Mouse (Mus musculus) intestine, embryonic 16.5 days (tissue): Measurements from ENCODE around the gene Hydin. TPM values are rescaled to one million over a fixed set of nuclear protein-coding genes. Genes with fewer than 3 reads are reported as not detected.

ENCODE experiments used
- ATAC-seq: fragments of 200-750 bp; cut with Nextera tagmentation; 2 replicates; pipeline ENCODE4 v1.8.0; 2017; ENCODE audit warnings: moderate TSS enrichment, moderate library complexity
- H3K27ac ChIP-seq: fragments of 300-500 bp; sonication (generic); 2 replicates; pipeline ENCODE4 v1.5.1; 2014; ENCODE audit warnings: mild to moderate bottlenecking, low read length
- H3K27me3 ChIP-seq: fragments of 300-500 bp; sonication (generic); replicated peaks from 2 replicates; pipeline ENCODE4 v1.6.1; 2014; ENCODE audit warnings: low read length, control low read depth, mixed read lengths; ENCODE audit not compliant: control insufficient read depth, insufficient read depth
- H3K36me3 ChIP-seq: fragments of 300-500 bp; sonication (generic); 2 replicates; pipeline ENCODE4 v1.6.1; 2014; ENCODE audit warnings: low read length, control low read depth; ENCODE audit not compliant: control insufficient read depth, insufficient read depth
- H3K4me1 ChIP-seq: fragments of 300-500 bp; sonication (generic); 2 replicates; pipeline ENCODE4 v1.6.1; 2014; ENCODE audit warnings: low read length, control low read depth, mixed read lengths; ENCODE audit not compliant: control insufficient read depth, insufficient read depth
- H3K4me2 ChIP-seq: fragments of 300-500 bp; sonication (generic); 2 replicates; pipeline ENCODE4 v1.6.1; 2014; ENCODE audit warnings: low read depth, low read length, control low read depth
- H3K4me3 ChIP-seq: fragments of 300-500 bp; sonication (generic); 2 replicates; pipeline ENCODE4 v1.5.1; 2014; ENCODE audit warnings: mild to moderate bottlenecking, low read length
- H3K9ac ChIP-seq: fragments of 300-500 bp; sonication (generic); 2 replicates; pipeline ENCODE4 v1.6.1; 2014; ENCODE audit warnings: low read depth, low read length
- H3K9me3 ChIP-seq: fragments of 300-500 bp; sonication (generic); 2 replicates; pipeline ENCODE4 v1.6.1; 2016; ENCODE audit warnings: low read length, control low read depth; ENCODE audit not compliant: control insufficient read depth
- WGBS: fragments of 180-500 bp; shearing (Covaris S2); extraction: QIAGEN DNeasy Blood & Tissue Kit; methylation state at CpG from one replicate; pipeline ENCODE4 v1.1.7; 2014; 5-methylcytosine and 5-hydroxymethylcytosine counted together
- polyA plus RNA-seq: library from polyadenylated mRNA; unstranded; fragments of >200 nt; fragmentation: Nextera tagmentation; extraction: Ambion mirVana; gene quantifications from 2 replicates; pipeline ENCODE4 v1.2.1, GENCODE M21; 2015

Gene Hydin
- polyA plus RNA-seq, 1 experiment from 2014 or later = 0.06 TPM

DNA sequence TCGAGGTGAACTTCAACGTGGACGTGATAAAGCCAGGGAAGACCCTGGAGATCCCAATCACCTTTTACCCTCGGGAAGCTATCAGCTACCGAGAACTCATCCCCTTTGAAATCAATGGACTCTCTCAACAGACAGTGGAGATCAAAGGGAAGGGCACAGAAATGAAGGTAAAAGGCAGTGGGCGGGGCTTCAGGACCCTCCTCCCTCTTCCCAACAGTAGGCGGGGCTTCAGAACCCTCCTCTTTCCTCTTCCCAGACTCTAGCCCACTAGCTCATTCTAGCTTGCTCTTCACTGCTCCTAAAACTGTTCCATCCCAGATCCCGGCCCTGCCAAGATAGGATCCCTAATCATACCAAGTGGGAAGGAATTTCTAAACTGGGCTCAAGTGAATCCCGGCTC is 325.9 kb downstream of the Hydin start:
- Histone ChIP-seq H3K4me1 (no peaks in the 10 kb centered on the region), H3K36me3 (no peaks in the 10 kb centered on the region), H3K27ac (no peak overlapping the region), H3K4me3 (no peak overlapping the region), H3K9ac (no peak overlapping the region), H3K27me3 (no peaks in the 10 kb centered on the region), H3K9me3 (no peaks in the 10 kb centered on the region), H3K4me2 (no peak overlapping the region)
- ATAC-seq = no peak
- 81% methylated on average over 9 of the region's 9 CpGs for WGBS

DNA sequence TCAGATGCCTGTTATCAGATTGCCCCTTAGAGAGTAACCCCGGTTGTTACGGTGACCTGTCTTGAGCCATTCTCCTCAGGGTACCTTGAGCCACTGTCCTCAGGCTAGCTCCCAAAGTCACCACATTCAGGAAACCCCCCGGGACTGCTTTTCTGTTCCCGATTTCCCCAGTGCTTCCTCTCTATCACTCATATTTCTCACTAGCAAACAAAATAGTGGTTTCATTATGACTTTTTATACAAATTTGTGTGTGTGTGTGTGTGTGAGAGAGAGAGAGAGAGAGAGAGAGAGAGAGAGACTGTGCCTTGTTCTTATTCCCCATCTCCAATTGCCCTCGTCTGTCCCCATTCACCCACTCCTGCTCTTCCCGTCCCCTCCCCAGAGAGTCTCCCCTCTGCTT is 327.4 kb downstream of the Hydin start:
- no peak overlapping the region for H3K9ac ChIP-seq
- no peak overlapping the region for H3K4me3 ChIP-seq
- H3K27me3 ChIP-seq = no peaks in the 10 kb centered on the region
- WGBS = 73% methylated on average over 6 of the region's 6 CpGs
- H3K4me2 ChIP-seq = no peak overlapping the region
- H3K27ac ChIP-seq = no peak overlapping the region
- no peak for ATAC-seq
- H3K36me3 ChIP-seq = no peaks in the 10 kb centered on the region
- no peaks in the 10 kb centered on the region for H3K9me3 ChIP-seq
- H3K4me1 ChIP-seq = no peaks in the 10 kb centered on the region

DNA sequence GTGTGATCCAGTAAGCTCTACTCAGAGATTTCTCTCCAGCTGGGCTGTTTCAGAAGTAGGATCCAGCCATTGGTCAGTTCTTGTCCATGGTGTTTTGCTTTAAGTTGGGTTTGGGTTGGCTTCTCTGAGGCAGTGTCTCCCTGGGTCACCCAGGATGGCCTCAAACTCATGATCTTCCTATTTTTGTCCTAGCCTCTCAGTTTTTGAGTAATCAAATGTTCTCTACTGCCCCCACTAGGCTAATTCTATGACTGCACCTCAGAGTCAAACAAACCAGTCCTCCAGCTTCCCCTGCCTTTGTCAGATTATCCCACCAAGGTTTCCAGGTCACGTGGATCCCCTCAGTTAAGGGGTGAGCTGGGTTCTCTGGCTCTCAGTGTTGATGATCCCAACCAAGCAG is 337.8 kb downstream of the Hydin start:
- Histone ChIP-seq H3K4me3 (no peak overlapping the region), H3K9me3 (no peaks in the 10 kb centered on the region), H3K4me2 (no peak overlapping the region), H3K27ac (no peak overlapping the region), H3K27me3 (no peaks in the 10 kb centered on the region), H3K36me3 (no peaks in the 10 kb centered on the region), H3K4me1 (no peaks in the 10 kb centered on the region), H3K9ac (no peak overlapping the region)
- no peak for ATAC-seq
- WGBS = 4% methylated on average over 1 of the region's 1 CpGs

DNA sequence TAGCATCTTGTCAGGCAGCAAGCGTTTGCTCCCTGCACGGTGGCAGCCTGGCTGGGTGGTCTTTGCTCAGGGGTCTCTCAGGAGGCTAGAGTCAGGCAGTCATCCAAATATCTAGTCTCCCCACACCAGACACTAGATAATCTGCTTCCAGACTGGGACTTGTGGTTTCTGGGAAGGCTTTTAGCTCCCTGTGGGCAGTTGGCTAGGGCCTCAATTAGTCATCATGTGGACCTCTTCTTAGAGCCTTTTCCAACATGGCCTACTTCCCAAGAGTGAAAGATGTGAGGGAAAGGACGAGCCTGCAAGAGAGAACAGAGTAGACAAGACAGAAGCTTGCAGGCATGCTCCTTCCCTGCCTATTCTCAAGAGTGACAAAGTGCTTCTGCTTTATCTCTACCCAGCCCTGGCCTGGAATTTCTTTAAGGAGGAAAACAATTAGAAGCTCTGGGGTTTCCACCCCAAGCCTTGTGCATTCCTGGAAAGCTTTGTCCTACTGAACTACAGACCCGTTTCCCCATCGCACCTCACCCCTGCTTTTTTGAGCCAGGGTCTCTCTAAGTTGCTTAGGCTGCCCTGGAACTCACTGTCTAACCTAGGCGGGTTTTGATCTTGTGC is 338.7 kb downstream of the Hydin start:
- 51% methylated on average over 6 of the region's 6 CpGs for WGBS
- H3K4me3 ChIP-seq = no peak overlapping the region
- H3K27ac ChIP-seq = no peak overlapping the region
- no peaks in the 10 kb centered on the region for H3K9me3 ChIP-seq
- H3K27me3 ChIP-seq = no peaks in the 10 kb centered on the region
- H3K4me1 ChIP-seq = no peaks in the 10 kb centered on the region
- no peak for ATAC-seq
- H3K36me3 ChIP-seq = no peaks in the 10 kb centered on the region
- no peak overlapping the region for H3K4me2 ChIP-seq
- no peak overlapping the region for H3K9ac ChIP-seq

- Histone ChIP-seq H3K4me1 (peaks cover 16% of the 10 kb centered on the region), H3K27ac (no peak overlapping the region), H3K9me3 (no peaks in the 10 kb centered on the region), H3K4me2 (no peak overlapping the region), H3K36me3 (no peaks in the 10 kb centered on the region), H3K4me3 (no peak overlapping the region), H3K27me3 (no peaks in the 10 kb centered on the region), H3K9ac (no peak overlapping the region)
- 67% methylated on average over 3 of the region's 3 CpGs for WGBS
- no peak for ATAC-seq
Measured at GRCm38 (mm10) chr8:110615730-110616129, 349.0 kb downstream of the Hydin start.

GRCm38 (mm10) chr8:110617801-110618358 is 351.1 kb downstream of the Hydin start:
- 21% methylated on average over 14 of the region's 14 CpGs for whole genome bisulfite sequencing
- Histone ChIP-seq H3K36me3 (no peaks in the 10 kb centered on the region), H3K27me3 (no peaks in the 10 kb centered on the region), H3K4me3 (peak overlapping the region; percentile 91), H3K4me1 (peaks cover 16% of the 10 kb centered on the region), H3K9ac (peak overlapping the region; percentile 42), H3K4me2 (peak overlapping the region; percentile 79), H3K9me3 (no peaks in the 10 kb centered on the region), H3K27ac (no peak overlapping the region)
- peak; percentile 20; the same call in 1 of the 2 replicates for ATAC-seq

DNA sequence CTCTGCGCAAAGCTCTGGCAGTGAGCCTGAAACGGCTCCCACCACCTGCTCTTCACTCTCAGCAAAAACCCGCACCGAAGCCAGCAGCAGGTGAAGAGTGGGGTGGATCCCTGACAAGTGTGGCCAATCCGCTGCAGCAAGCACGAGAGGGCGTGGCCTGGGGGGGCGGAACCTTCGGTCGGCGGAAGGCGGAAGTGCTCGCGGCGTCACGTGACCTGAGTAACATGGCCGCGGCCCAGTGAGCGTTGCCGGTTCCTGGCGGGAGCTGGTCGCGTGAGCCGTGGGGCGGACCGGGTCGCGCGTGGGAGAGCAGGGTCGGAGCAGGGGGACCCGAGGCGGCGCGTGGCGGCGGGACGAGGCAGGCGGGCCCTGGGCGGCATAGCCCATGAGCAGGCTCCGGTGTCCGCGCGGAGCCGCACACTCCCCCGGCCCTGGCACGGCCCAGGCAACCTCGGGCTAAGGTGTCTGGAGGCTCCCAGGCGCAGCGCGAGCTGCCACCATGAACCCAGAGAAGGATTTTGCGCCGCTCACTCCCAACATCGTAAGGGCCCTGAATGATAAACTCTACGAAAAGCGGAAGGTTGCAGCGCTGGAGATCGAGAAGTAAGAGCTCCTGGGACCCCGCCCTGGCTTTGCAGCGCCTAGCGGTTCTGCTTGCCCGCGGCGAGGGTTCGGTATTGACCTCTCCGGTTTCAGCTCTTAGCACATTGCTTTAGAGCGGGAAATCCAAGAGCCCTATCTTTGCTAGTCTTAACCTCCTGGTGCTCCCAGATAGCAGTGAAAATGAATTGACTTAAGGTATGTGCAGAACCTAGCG is 351.8 kb downstream of the Hydin start, which contains the start of gene Vac14:
Gene Vac14, plus strand, starts transcription at position 195 of the 817 bp plus-strand sequence.
- peak; percentile 98 for ATAC-seq
- H3K4me3 ChIP-seq = peak within 1 kb of the TSS; percentile 91
- H3K36me3 ChIP-seq = no peaks in the 10 kb centered on the region
- H3K27me3 ChIP-seq = no peaks in the 10 kb centered on the region
- H3K27ac ChIP-seq = 0 out of 2 replicates have a peak within 1 kb of the TSS, but pooled peaks have one; percentile 36
- H3K9me3 ChIP-seq = no peaks in the 10 kb centered on the region
- H3K9ac ChIP-seq = peak within 1 kb of the TSS; percentile 80
- H3K4me2 ChIP-seq = peak within 1 kb of the TSS; percentile 87
- under 1% methylated on average over 67 of the region's 67 CpGs for WGBS
- H3K4me1 ChIP-seq = peaks cover 16% of the 10 kb centered on the region

DNA sequence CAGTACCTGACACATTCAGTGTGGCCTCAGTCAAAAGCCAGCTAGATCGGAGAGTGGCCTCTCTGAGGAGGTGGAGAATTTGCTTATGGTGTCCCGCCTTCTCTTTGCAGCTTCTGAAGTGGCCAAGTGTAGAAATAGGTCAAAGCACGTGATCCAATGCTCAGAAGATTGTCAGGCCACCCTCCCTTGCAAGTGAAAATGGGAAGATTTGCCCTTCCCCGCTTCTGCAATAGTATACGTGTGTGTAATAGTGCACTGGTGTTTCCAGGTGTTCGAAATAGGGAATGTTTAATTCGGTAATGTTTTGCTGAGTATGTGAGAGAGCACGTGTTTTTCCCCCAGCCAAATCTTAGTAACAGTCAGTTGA is 352.4 kb downstream of the Hydin start:
- Histone ChIP-seq H3K4me1 (peaks cover 16% of the 10 kb centered on the region), H3K4me3 (peak overlapping the region; percentile 91), H3K27ac (no peak overlapping the region), H3K27me3 (no peaks in the 10 kb centered on the region), H3K36me3 (no peaks in the 10 kb centered on the region), H3K9me3 (no peaks in the 10 kb centered on the region), H3K9ac (peak overlapping the region; percentile 80), H3K4me2 (peak overlapping the region; percentile 87)
- 24% methylated on average over 8 of the region's 8 CpGs for WGBS
- peak; percentile 8; the same call in 1 of the 2 replicates for ATAC-seq

GRCm38 (mm10) chr8:110619919-110620318 is 353.1 kb downstream of the Hydin start:
- Histone ChIP-seq H3K27me3 (no peaks in the 10 kb centered on the region), H3K36me3 (no peaks in the 10 kb centered on the region), H3K4me1 (peaks cover 16% of the 10 kb centered on the region), H3K4me2 (peak overlapping the region; percentile 87; the same call in 1 of the 2 replicates), H3K9ac (no peak overlapping the region), H3K9me3 (no peaks in the 10 kb centered on the region), H3K27ac (no peak overlapping the region), H3K4me3 (no peak overlapping the region)
- ATAC-seq = no peak
- 87% methylated on average over 5 of the region's 5 CpGs for WGBS
